Mouse (Mus musculus) CH12.LX (cell line): ENCODE measurements around the gene Slc15a2. TPM values are rescaled to one million over a fixed set of nuclear protein-coding genes. Genes with fewer than 3 reads are reported as not detected.

Experiments used
- DNase-seq: peaks from one replicate; pipeline ENCODE4 v3.0.0-alpha.2; 2013; ENCODE audit errors: extremely low read depth
- H3K27ac ChIP-seq: 2 replicates; pipeline ENCODE4 v1.5.1; 2012; ENCODE audit warnings: low read depth, mild to moderate bottlenecking, control low read depth, moderate library complexity; ENCODE audit not compliant: insufficient read depth
- H3K27me3 ChIP-seq: replicated peaks from 2 replicates; pipeline ENCODE3; 2012; ENCODE audit warnings: inconsistent platforms
- H3K36me3 ChIP-seq, 2 experiments: replicated peaks in 1 of 2; 2 replicates each; pipeline versions ENCODE3 to v1.6.1; 2012; ENCODE audit warnings: inconsistent platforms in 1 of 2, low read length in 1 of 2, mild to moderate bottlenecking in 1 of 2, mixed read lengths in 1 of 2, moderate library complexity in 1 of 2; ENCODE audit not compliant: control insufficient read depth in 1 of 2, insufficient read depth in 1 of 2
- H3K4me1 ChIP-seq, 2 experiments: 2 replicates each; pipeline ENCODE4 v1.6.1; 2012; ENCODE audit warnings: inconsistent platforms in 1 of 2, moderate library complexity in 1 of 2; ENCODE audit not compliant: insufficient read depth in 2 of 2, control insufficient read depth in 1 of 2
- H3K4me2 ChIP-seq: 2 replicates; pipeline ENCODE4 v1.6.1; 2012; ENCODE audit warnings: low read depth, mild to moderate bottlenecking, control low read depth; ENCODE audit not compliant: poor library complexity, insufficient read depth, severe bottlenecking
- H3K4me3 ChIP-seq, 3 experiments: fragments of 150-350 bp in 1 of 3; sonication (generic) in 1 of 3; replicated peaks in 1 of 3; 2 replicates each; pipeline versions ENCODE3 to v1.5.1; 2011 to 2012; ENCODE audit warnings: low read depth in 2 of 3, low read length in 2 of 3, mild to moderate bottlenecking in 2 of 3, moderate library complexity in 2 of 3, control low read depth in 1 of 3, improper control_type of control experiment in 1 of 3, inconsistent platforms in 1 of 3, mixed read lengths in 1 of 3; ENCODE audit not compliant: poor library complexity in 1 of 3
- H3K79me2 ChIP-seq: replicated peaks from 2 replicates; pipeline ENCODE4 v1.6.1; 2012; ENCODE audit warnings: mild to moderate bottlenecking, moderate library complexity; ENCODE audit not compliant: control insufficient read depth, poor library complexity, insufficient read depth, severe bottlenecking; ENCODE audit errors: extremely low read depth
- H3K9ac ChIP-seq: 2 replicates; pipeline ENCODE4 v1.6.1; 2012; ENCODE audit warnings: low read depth, mild to moderate bottlenecking, control low read depth, moderate library complexity; ENCODE audit not compliant: insufficient read depth
- H3K9me3 ChIP-seq: replicated peaks from 2 replicates; pipeline ENCODE3; 2012; ENCODE audit warnings: low read length, inconsistent platforms, mixed read lengths
- BHLHE40 ChIP-seq: IDR thresholded peaks from 2 replicates; pipeline ENCODE4 v1.6.1; 2011; ENCODE audit warnings: mild to moderate bottlenecking, low read depth, low read length, improper control_type of control experiment
- CHD1 ChIP-seq: IDR thresholded peaks from 2 replicates; pipeline ENCODE4 v1.6.1; 2012; ENCODE audit warnings: low read depth, low read length, improper control_type of control experiment, inconsistent platforms
- CHD2 ChIP-seq: IDR thresholded peaks from 2 replicates; pipeline ENCODE4 v1.6.1; 2011; ENCODE audit warnings: low read length, improper control_type of control experiment
- CTCF ChIP-seq, 2 experiments: IDR thresholded peaks in 1 of 2; conservative IDR thresholded peaks in 1 of 2; 2 replicates each; pipeline ENCODE4 v1.5.1; 2011 to 2012; ENCODE audit warnings: low read depth in 2 of 2, low read length in 2 of 2, improper control_type of control experiment in 1 of 2, inconsistent platforms in 1 of 2, mild to moderate bottlenecking in 1 of 2, moderate library complexity in 1 of 2
- E2F4 ChIP-seq: IDR thresholded peaks from 2 replicates; pipeline ENCODE4 v1.6.1; 2011; ENCODE audit warnings: low read depth, low read length, improper control_type of control experiment; ENCODE audit not compliant: insufficient replicate concordance
- ELF1 ChIP-seq: IDR thresholded peaks from 2 replicates; pipeline ENCODE4 v1.6.1; 2014; ENCODE audit warnings: low read depth, mild to moderate bottlenecking, inconsistent platforms, low read length, improper control_type of control experiment
- EP300 ChIP-seq: IDR thresholded peaks from 2 replicates; pipeline ENCODE4 v1.6.1; 2011; ENCODE audit warnings: low read length, improper control_type of control experiment
- ETS1 ChIP-seq: conservative IDR thresholded peaks from 2 replicates; pipeline ENCODE4 v1.6.1; 2012; ENCODE audit warnings: low read depth, mild to moderate bottlenecking, inconsistent platforms, low read length, improper control_type of control experiment, moderate library complexity
- GABPA ChIP-seq: IDR thresholded peaks from 2 replicates; pipeline ENCODE4 v1.6.1; 2012; ENCODE audit warnings: low read depth, low read length, improper control_type of control experiment, inconsistent platforms; ENCODE audit not compliant: insufficient replicate concordance
- HCFC1 ChIP-seq: IDR thresholded peaks from 2 replicates; pipeline ENCODE4 v1.6.1; 2012; ENCODE audit warnings: low read depth, mild to moderate bottlenecking, inconsistent platforms, low read length, improper control_type of control experiment
- IRF4 ChIP-seq: IDR thresholded peaks from 2 replicates; pipeline ENCODE4 v1.6.1; 2014; ENCODE audit warnings: low read depth, mild to moderate bottlenecking, inconsistent platforms, low read length, improper control_type of control experiment
- JUN ChIP-seq: IDR thresholded peaks from 2 replicates; pipeline ENCODE4 v1.6.1; 2011; ENCODE audit warnings: low read depth, mild to moderate bottlenecking, low read length, improper control_type of control experiment, moderate library complexity; ENCODE audit not compliant: insufficient read depth
- JUND ChIP-seq: conservative IDR thresholded peaks from 2 replicates; pipeline ENCODE4 v1.6.1; 2011; ENCODE audit warnings: low read depth, low read length, improper control_type of control experiment
- KAT2A ChIP-seq: IDR thresholded peaks from 2 replicates; pipeline ENCODE4 v1.6.1; 2012; ENCODE audit warnings: low read length, improper control_type of control experiment, inconsistent platforms; ENCODE audit not compliant: insufficient replicate concordance
- MAFK ChIP-seq: IDR thresholded peaks from 2 replicates; pipeline ENCODE4 v1.6.1; 2011; ENCODE audit warnings: low read length, improper control_type of control experiment; ENCODE audit not compliant: insufficient replicate concordance
- MAX ChIP-seq: IDR thresholded peaks from 2 replicates; pipeline ENCODE4 v1.6.1; 2011; ENCODE audit warnings: low read length, improper control_type of control experiment
- MAZ ChIP-seq: IDR thresholded peaks from 2 replicates; pipeline ENCODE4 v1.6.1; 2012; ENCODE audit warnings: low read depth, mild to moderate bottlenecking, inconsistent platforms, low read length, improper control_type of control experiment, moderate library complexity
- MEF2A ChIP-seq: IDR thresholded peaks from 2 replicates; pipeline ENCODE4 v1.6.1; 2014; ENCODE audit warnings: low read depth, mild to moderate bottlenecking, inconsistent platforms, low read length, improper control_type of control experiment, borderline replicate concordance
- MYC ChIP-seq: IDR thresholded peaks from 2 replicates; pipeline ENCODE4 v1.6.1; 2011; ENCODE audit warnings: low read depth, mild to moderate bottlenecking, improper control_type of control experiment, low read length
- NRF1 ChIP-seq: IDR thresholded peaks from 2 replicates; pipeline ENCODE4 v1.6.1; 2014; ENCODE audit warnings: low read depth, mild to moderate bottlenecking, inconsistent platforms, low read length, improper control_type of control experiment, moderate library complexity
- PAX5 ChIP-seq: IDR thresholded peaks from 2 replicates; pipeline ENCODE4 v1.6.1; 2012; ENCODE audit warnings: low read length, inconsistent platforms, mixed read lengths
- POLR2A ChIP-seq: IDR thresholded peaks from 2 replicates; pipeline ENCODE4 v1.6.1; 2011; ENCODE audit warnings: low read depth, mild to moderate bottlenecking, improper control_type of control experiment, low read length
- POLR2AphosphoS2 ChIP-seq: IDR thresholded peaks from 2 replicates; pipeline ENCODE4 v1.6.1; 2011; ENCODE audit warnings: low read depth, low read length, improper control_type of control experiment
- RAD21 ChIP-seq: IDR thresholded peaks from 2 replicates; pipeline ENCODE4 v1.6.1; 2011; ENCODE audit warnings: low read depth, mild to moderate bottlenecking, low read length, improper control_type of control experiment, moderate library complexity
- RCOR1 ChIP-seq: conservative IDR thresholded peaks from 2 replicates; pipeline ENCODE4 v1.6.1; 2012; ENCODE audit warnings: low read depth, mild to moderate bottlenecking, inconsistent platforms, low read length, improper control_type of control experiment
- SIN3A ChIP-seq: IDR thresholded peaks from 2 replicates; pipeline ENCODE4 v1.6.1; 2012; ENCODE audit warnings: low read length, improper control_type of control experiment, inconsistent platforms
- SMC3 ChIP-seq: IDR thresholded peaks from 2 replicates; pipeline ENCODE4 v1.6.1; 2011; ENCODE audit warnings: low read depth, low read length, improper control_type of control experiment
- TBP ChIP-seq: conservative IDR thresholded peaks from 2 replicates; pipeline ENCODE4 v1.6.1; 2011; ENCODE audit warnings: low read depth, low read length, improper control_type of control experiment
- TCF12 ChIP-seq: IDR thresholded peaks from 2 replicates; pipeline ENCODE4 v1.6.1; 2014; ENCODE audit warnings: low read depth, mild to moderate bottlenecking, inconsistent platforms, low read length, improper control_type of control experiment
- UBTF ChIP-seq: IDR thresholded peaks from 2 replicates; pipeline ENCODE4 v1.6.1; 2012; ENCODE audit warnings: low read depth, mild to moderate bottlenecking, inconsistent platforms, low read length, improper control_type of control experiment, moderate library complexity
- USF2 ChIP-seq: conservative IDR thresholded peaks from 2 replicates; pipeline ENCODE4 v1.6.1; 2011; ENCODE audit warnings: low read depth, low read length, improper control_type of control experiment
- ZC3H11A ChIP-seq: IDR thresholded peaks from 2 replicates; pipeline ENCODE4 v1.6.1; 2012; ENCODE audit warnings: low read depth, mild to moderate bottlenecking, inconsistent platforms, low read length, improper control_type of control experiment
- ZKSCAN1 ChIP-seq: IDR thresholded peaks from 2 replicates; pipeline ENCODE4 v1.6.1; 2012; ENCODE audit warnings: low read depth, inconsistent platforms, low read length, improper control_type of control experiment, borderline replicate concordance
- ZNF384 ChIP-seq: IDR thresholded peaks from 2 replicates; pipeline ENCODE4 v1.6.1; 2012; ENCODE audit warnings: low read depth, low read length, improper control_type of control experiment, inconsistent platforms
- dilution Hi-C: fragments of 300-500 bp; cut with MboI; formaldehyde crosslinking; loops from 2 replicates; pipeline ENCODE4 v1.14.3; 2020; ENCODE audit warnings: low sequenced_read_pairs; ENCODE audit not compliant: extremely low pct_unique_long_range_greater_than_20kb, extremely low pct_ligation_motif_present
- in situ Hi-C: fragments of 300-500 bp; cut with MboI; formaldehyde crosslinking; loops from 3 replicates; pipeline ENCODE4 v1.14.3; 2019; ENCODE audit warnings: low sequenced_read_pairs, low pct_ligation_motif_present, low pct_unique_long_range_greater_than_20kb, mixed read lengths
- polyA plus RNA-seq: library from polyadenylated mRNA; unstranded; fragments of >175 nt; gene quantifications from 2 replicates; pipeline ENCODE4 v1.2.1, GENCODE M21; 2012; ENCODE audit warnings: low read depth; ENCODE audit not compliant: insufficient read length
- total RNA-seq, 2 experiments: library from RNA; depleted of rRNA; stranded (reverse); fragments of 300-350 nt in 1 of 2; fragments of >200 nt in 1 of 2; gene quantifications; 2 replicates each; pipeline ENCODE4 v1.2.3; 2012 to 2014

Slc15a2 gene
- total and polyA plus RNA-seq, 3 experiments, result 9.4 to 11.7 (median 11.4) TPM

- no peak for TF ChIP-seq GABPA
- no peak for TF ChIP-seq CHD1
- peak; percentile 97 for TF ChIP-seq JUND
- peak; percentile 65; the same call in 1 of the 2 replicates for TF ChIP-seq SIN3A
- TF ChIP-seq, all 38 proteins: peak for 23
Observed at GRCm38 (mm10) chr16:36722739-36723138, 62.0 kb downstream of the Slc15a2 start (continued).

DNA sequence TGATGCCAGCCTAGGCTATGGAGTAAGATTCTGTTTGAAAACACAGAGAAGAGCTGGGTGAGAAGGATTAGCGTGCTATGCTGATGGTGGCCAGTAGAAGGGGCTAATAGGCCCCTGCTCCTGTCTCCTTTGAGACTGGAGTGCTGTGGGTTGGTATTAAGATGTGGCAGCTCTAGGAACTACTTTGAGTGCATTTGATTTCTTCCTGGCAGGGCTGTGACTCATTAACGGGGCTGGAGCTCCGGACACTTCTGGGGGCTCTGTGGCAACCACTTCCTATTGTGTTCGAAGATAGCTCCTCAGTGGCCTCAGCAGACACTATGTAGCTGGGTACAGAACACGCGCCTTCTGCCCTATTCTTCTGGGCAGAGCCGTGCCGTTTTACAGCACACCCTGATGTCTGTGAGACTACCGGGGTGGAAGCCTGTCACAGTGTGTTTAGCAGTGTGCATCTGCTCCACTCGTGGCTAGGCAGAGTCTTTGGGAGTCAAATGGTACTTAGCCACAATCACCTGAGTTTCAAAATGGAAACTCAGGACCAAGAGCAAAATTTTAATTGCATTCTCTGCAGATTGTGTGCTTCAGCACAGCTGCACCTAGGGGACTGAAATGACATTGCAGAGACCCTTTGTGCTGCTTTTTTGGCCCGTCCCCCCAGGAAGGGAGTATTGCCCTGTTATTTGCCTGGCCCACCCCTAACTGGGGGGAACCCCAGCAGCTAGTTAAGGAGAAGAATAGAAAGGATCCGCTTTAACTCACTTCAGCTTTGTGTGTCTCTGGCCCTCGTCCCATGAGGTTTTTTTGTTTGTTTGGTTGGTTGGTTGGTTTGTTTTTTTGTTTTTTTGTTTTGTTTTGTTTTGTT lies 64.3 kb downstream of the Slc15a2 start:
- no peaks in the 10 kb centered on the region for H3K36me3 ChIP-seq
- H3K9me3 ChIP-seq, result no peaks in the 10 kb centered on the region
- in situ Hi-C loops (loop anchor here (5.0 kb wide), 1 partner anchor 68 kb away; no protein-coding TSS in a partner anchor), dilution Hi-C loops (no loop called here)
- peaks cover 26 to 76% of the 10 kb centered on the region in 2 experiments for H3K4me1 ChIP-seq
- peak overlapping the region; percentile 16; the same call in 1 of the 2 replicates for H3K9ac ChIP-seq
- peak; percentile 82 for DNase-seq
- peak overlapping the region; percentile 66 for H3K27ac ChIP-seq
- H3K79me2 ChIP-seq, result no peaks in the 10 kb centered on the region
- peak overlapping the region; percentile 1 to 22 (median 17) for H3K4me3 ChIP-seq
- peak overlapping the region; percentile 48 for H3K4me2 ChIP-seq
- no peaks in the 10 kb centered on the region for H3K27me3 ChIP-seq
- TF ChIP-seq CHD2, result no peak
- no peak for TF ChIP-seq NRF1
- no peak for TF ChIP-seq KAT2A
- peak; percentile 50 for TF ChIP-seq ELF1
- TF ChIP-seq MAFK, result no peak; the same call in 1 of the 2 replicates
- no peak for TF ChIP-seq ZNF384
- peak; percentile 83 for TF ChIP-seq SIN3A
- no peak for TF ChIP-seq HCFC1
- TF ChIP-seq MYC, result no peak
- peak; percentile 76 for TF ChIP-seq RAD21
- peak; percentile 57; the same call in 1 of the 2 replicates for TF ChIP-seq CHD1
- TF ChIP-seq MAZ, result peak; percentile 72; the same call in 1 of the 2 replicates
- no peak for TF ChIP-seq UBTF
- no peak for TF ChIP-seq JUN
- no peak for TF ChIP-seq POLR2AphosphoS2
- peak; percentile 60 for TF ChIP-seq MAX
- TF ChIP-seq BHLHE40, result 0 out of 2 replicates have a peak, but pooled peaks have one; percentile 52
- TF ChIP-seq TCF12, result peak; percentile 56; the same call in 1 of the 2 replicates
- TF ChIP-seq POLR2A, result no peak
- peak; percentile 36; the same call in 1 of the 2 replicates for TF ChIP-seq EP300
- no peak for TF ChIP-seq PAX5
- TF ChIP-seq GABPA, result no peak
- peak; percentile 55 for TF ChIP-seq IRF4
- 0 out of 2 replicates have a peak, but pooled peaks have one; percentile 61 for TF ChIP-seq RCOR1
- peak; percentile 82 to 87 for TF ChIP-seq CTCF (conservative IDR thresholded peaks at IDR 0.05 in 1 of 2, IDR thresholded peaks at IDR 0.05 in 1 of 2; ENCODE audit: low read depth in 2 of 2, low read length in 2 of 2)
- 0 out of 2 replicates have a peak, but pooled peaks have one; percentile 36 for TF ChIP-seq JUND
- TF ChIP-seq ZC3H11A, result no peak; the same call in 1 of the 2 replicates
- TF ChIP-seq E2F4, result no peak
- no peak for TF ChIP-seq USF2
- TF ChIP-seq MEF2A, result no peak; the same call in 1 of the 2 replicates
- TF ChIP-seq SMC3, result peak; percentile 91
- TF ChIP-seq ZKSCAN1, result no peak
- TF ChIP-seq ETS1, result peak; percentile 43
- 0 out of 2 replicates have a peak, but pooled peaks have one; percentile 18 for TF ChIP-seq TBP
